Mouse (Mus musculus): Measurements from ENCODE around the gene Kif12. TPM values are rescaled to one million over a fixed set of nuclear protein-coding genes. Genes with fewer than 3 reads are reported as not detected.

Kif12 gene
- total RNA-seq (2022): not detected

GRCm38 (mm10) chr4:63171969-63172685 lies at the start of gene Kif12:
Gene Kif12 (minus strand): TSS chr4:63172131.
- no peak for DNase-seq (ENCODE audit: low spot score in 2 of 2)

- no peak for DNase-seq (ENCODE audit: low spot score in 2 of 2)
Observed at GRCm38 (mm10) chr4:63221096-63221958, 49.4 kb upstream of the Kif12 start.

DNA sequence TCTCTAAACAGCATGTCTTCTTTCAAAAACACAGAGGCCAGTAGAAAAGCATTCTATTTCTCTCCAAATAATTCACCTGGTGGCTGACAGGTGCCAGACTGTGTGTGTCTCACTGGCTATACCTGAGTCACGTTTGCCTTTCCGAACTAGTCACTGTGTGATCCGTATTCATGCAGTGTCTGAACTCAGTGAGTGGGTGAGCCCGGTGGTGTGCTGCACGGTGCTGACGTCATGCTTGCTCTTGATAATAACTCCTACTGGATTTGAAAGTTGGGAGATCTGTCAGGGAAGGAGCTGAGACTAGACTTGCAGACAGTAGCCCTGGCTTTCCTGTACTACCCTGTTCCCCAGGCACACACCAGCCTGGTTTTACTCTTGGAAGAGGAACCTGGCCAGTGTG lies 47.7 kb upstream of the Kif12 start:
- DNase-seq (ENCODE audit: low spot score in 2 of 2): no peak

- DNase-seq (ENCODE audit: low spot score in 2 of 2): no peak
Observed at GRCm38 (mm10) chr4:63219059-63219458, 47.1 kb upstream of the Kif12 start.

DNA sequence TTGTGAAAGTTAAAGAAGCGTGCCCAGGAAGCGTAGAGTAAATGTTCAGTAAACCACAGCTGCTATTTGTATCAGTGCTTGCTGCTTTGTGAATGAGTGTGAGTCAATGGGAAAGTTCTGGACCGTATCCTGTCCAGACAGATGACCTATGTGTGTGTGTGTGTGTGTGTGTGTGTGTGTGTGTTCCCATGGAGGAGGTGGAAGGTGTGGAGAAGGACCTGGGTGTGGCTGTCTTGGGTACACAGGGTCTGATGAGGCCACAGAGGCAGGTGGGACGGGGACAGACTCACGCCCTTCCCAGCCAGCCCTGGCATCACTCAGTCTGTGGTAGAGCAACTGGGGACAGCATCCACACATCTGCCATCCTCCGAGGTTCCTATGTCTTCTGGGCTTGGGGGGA lies 45.6 kb upstream of the Kif12 start:
- DNase-seq (ENCODE audit: low spot score in 2 of 2): no peak

- no peak for DNase-seq (ENCODE audit: low spot score in 2 of 2)
Observed at GRCm38 (mm10) chr4:63216566-63216965, 44.6 kb upstream of the Kif12 start.

DNA sequence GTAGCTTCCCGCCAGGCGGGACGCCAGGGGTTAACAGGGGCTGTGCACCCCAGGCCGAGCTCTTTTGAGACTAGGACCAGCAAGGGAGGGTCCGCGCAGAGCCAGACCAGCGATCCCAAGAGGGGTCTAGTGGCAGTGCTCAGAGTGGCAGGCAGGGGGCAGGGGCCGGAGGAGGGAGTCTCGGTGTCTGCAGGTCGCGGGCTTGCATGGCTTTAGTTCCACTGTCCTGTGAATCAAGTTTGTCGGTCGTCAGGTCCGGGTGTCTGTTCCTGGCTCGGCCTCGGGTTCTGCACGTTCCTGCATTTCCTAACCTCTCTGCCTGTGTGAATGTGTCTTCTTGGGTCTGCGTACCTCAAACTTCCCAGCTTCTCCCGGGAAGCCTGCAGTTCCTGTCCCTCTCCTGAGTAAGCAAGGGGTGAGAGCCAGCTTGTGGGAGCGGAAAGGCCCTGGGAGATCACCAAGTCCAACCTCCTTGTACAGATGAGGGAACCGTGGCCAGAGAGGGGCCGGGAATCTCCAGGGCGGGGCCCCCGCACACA lies 44.1 kb upstream of the Kif12 start:
- DNase-seq (ENCODE audit: low spot score in 2 of 2): no peak

GRCm38 (mm10) chr4:63215185-63215992 lies 43.5 kb upstream of the Kif12 start:
- DNase-seq (ENCODE audit: low spot score in 2 of 2): peak in 1 of 2 experiments; percentile 67

DNA sequence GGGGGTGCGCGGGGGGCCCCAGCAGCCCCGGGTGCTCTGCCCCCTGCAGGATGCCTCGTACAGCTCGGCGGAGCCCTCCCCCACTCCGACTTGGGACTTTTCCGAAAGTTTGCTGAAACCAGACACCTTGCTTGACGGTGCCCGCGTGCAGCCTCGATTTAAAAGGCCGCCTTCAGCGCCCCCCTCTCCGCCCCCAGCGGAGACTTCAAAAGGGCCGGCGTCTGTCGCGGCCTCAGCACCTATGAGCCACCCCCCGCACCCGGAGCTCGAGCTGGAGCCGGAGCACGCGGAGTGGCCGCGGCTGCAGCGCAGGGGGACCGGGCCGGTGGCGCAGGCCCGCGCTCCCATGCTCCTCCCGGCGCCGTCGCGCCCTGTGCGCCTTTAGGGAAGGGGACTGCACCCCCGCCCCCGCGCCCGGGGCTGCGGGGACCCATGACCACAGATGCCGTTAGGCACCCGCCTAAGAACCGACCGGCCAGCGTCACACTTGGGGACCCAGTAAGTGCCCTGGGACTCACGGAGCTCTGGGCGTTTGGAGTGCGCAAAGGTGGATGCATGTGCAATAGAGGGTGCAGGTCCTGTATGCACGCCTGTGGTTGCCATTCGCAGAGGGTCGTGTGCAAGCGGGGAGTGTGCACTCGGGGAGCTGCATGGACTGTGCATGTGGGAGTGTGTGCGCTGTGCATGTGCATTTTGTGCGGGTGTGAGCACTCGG lies 42.1 kb upstream of the Kif12 start, which contains the start of gene Col27a1:
Gene Col27a1, plus strand, starts transcription at position 98 of the 715 bp plus-strand sequence.
- no peak for DNase-seq (ENCODE audit: low spot score in 2 of 2)

DNA sequence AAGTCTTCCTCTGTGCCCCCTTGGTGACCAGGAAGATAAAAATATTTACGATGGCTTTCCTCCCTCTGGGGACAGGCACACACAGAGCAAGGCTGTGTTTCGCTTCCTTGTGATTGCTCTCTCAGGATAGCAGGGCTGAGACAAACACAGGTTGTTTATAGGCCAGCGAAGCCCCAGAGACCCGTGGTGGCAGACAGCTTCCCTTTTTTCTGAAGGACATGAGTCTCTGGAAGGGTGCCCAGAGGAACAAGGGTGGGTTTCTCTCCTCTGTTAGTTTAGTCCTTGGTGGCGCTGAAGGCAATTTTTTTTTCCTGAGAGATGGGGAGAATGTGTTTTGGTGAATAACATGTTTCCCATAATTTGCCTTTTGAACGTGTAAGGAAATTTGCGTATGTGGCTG lies 33.7 kb upstream of the Kif12 start:
- DNase-seq (ENCODE audit: low spot score in 2 of 2): no peak

- DNase-seq (ENCODE audit: low spot score in 2 of 2): no peak
Observed at GRCm38 (mm10) chr4:63203874-63204273, 31.9 kb upstream of the Kif12 start.

GRCm38 (mm10) chr4:63199366-63199765 lies 27.4 kb upstream of the Kif12 start:
- no peak for DNase-seq (ENCODE audit: low spot score in 2 of 2)

GRCm38 (mm10) chr4:63194366-63194765 lies 22.4 kb upstream of the Kif12 start:
- no peak for DNase-seq (ENCODE audit: low spot score in 2 of 2)

DNA sequence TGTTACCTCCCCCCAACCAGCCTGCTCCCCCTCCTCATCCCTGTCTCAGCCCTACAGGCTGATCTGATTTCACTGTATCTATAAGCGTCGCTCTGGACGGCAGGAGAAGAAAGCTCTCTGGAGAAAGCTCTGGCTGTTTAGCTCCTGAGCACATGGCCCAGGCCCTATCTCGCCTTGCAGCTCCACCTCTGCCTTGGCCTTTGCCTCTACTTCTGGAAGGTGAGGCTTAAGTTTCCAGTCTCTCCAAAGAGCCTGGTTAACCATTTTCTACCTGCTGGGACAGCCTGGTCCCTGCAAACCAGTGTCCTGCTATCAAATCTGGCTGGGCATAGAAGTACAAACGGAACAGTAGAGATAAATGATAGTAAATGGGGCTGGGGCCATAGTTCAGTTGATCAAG lies 19.7 kb upstream of the Kif12 start:
- no peak for DNase-seq (ENCODE audit: low spot score in 2 of 2)

GRCm38 (mm10) chr4:63186281-63186870 lies 14.4 kb upstream of the Kif12 start:
- DNase-seq (ENCODE audit: low spot score in 2 of 2): peak in 1 of 2 experiments; percentile 8

DNA sequence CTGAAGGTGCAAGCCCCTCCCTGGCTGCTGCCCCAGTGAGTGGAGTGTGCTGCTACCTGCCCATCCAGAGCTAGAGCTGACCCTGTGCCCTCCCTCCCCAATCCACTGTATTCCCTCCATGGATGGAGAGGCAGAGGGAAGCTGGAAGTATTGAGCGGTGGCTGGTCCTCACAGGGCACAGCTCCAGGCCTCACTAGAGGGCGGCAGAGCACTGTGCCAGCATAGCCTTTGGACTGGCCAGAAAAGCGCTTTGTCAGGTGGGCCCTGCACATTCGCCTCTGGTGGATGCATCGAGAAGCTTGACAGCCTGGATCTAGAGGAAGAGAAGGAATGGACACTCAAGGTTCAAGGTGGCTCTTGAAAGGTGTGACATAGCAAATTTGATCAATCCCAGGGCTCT lies 9.6 kb upstream of the Kif12 start:
- DNase-seq (ENCODE audit: low spot score in 2 of 2): peak; percentile 30 to 54

DNA sequence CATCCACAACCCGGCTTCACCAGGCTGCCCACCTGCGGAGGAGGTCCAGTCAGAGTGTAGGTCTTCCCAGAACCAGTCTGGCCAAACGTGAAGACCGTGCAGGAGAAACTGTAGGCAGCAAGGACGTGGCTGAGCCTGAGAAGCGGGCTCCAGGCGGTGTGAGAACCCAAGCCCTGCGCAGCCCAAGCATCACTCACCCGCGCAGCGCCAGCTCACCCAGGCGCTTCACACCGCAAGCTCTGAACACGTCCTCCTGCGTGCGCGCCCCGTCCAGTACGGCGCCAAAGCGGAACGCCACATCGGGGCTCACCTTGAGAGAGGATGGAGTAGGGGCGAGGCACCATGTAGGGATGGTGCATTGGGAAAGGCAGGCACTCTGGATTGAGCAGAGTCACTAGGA lies 809 bp downstream of the Kif12 start:
- DNase-seq (ENCODE audit: low spot score in 2 of 2): no peak

DNA sequence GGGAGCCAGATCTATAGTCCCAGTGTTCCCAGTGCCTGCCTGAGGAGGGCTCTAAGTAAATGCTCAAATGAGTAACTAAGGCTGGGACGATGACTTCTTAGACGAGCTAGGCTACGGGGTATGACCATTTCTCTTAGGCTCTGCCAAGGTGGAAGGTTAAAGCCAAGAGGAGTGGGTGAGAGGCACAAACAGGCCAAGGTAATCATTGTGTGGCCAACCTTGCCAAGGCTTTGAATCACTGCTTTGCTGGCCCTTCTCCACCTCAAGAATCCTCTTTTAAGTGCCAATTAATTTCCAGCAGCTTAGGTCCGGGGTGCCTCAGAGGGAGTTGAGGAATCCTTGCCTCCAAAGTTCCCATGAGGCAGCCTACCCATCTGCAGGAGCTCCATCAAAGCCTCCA lies 1.9 kb downstream of the Kif12 start:
- DNase-seq (ENCODE audit: low spot score in 2 of 2): no peak

GRCm38 (mm10) chr4:63166323-63166722 lies 5.6 kb downstream of the Kif12 start:
- no peak for DNase-seq (ENCODE audit: low spot score in 2 of 2)

GRCm38 (mm10) chr4:63165636-63166035 lies 6.3 kb downstream of the Kif12 start:
- DNase-seq (ENCODE audit: low spot score in 2 of 2): no peak

Data from layer of hippocampus, adult 8-10 months (tissue).